Mouse (Mus musculus): Measurements from ENCODE around the gene Unc79. TPM values are rescaled to one million over a fixed set of nuclear protein-coding genes. Genes with fewer than 3 reads are reported as not detected.

Unc79 gene
- polyA plus RNA-seq, 2 experiments, result 0.12 TPM; not detected in 1

DNA sequence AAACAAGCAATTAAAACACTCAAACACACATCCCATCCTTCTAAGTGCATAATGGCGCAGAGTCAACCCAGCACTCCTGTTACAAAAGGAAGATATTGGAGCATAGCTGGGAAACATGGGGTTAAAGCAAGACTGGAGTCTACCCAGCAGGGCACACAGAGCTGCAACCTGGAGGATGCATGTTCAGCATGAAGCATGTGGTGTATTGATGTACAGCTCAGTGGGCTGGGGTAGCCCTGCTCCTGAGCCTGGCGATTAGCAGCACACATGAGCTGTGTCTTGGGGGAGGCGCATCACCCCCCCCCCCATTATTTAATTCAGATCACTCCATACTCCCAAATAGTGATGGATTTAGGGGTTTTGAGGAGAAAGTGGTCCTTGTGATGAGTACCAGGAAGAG, 32.9 kb downstream of the Unc79 start:
- H3K4me3 ChIP-seq (ENCODE audit: insufficient read depth in 1 of 2, low read depth in 2 of 2, low read length in 2 of 2), result no peak overlapping the region
- no peak overlapping the region for H3K27ac ChIP-seq
- ATAC-seq (ENCODE audit: insufficient read depth), result no peak
- no peaks in the 10 kb centered on the region for H3K4me1 ChIP-seq (replicated peaks; ENCODE audit: control insufficient read depth in 2 of 2, insufficient read depth in 2 of 2, low read length in 1 of 2)
- TF ChIP-seq EP300 (IDR thresholded peaks at IDR 0.05; ENCODE audit: low read depth) (no peak), CTCF (IDR thresholded peaks at IDR 0.05; ENCODE audit: low read depth) (no peak)
- no peak overlapping the region for H3K9ac ChIP-seq (replicated peaks)
- H3K36me3 ChIP-seq (replicated peaks; ENCODE audit: control insufficient read depth, insufficient read depth, low read depth), result no peaks in the 10 kb centered on the region
- H3K4me2 ChIP-seq (ENCODE audit: low read depth), result no peak overlapping the region
- WGBS (ENCODE audit: insufficient replicate concordance), result 79% methylated on average over 3 of the region's 3 CpGs
- no peaks in the 10 kb centered on the region for H3K9me3 ChIP-seq (ENCODE audit: control insufficient read depth, low read length)
- DNase-seq (ENCODE audit: low read depth in 3 of 3, low spot score in 3 of 3), result no peak
- H3K27me3 ChIP-seq (ENCODE audit: control insufficient read depth, insufficient read depth, low read length), result no peaks in the 10 kb centered on the region

DNA sequence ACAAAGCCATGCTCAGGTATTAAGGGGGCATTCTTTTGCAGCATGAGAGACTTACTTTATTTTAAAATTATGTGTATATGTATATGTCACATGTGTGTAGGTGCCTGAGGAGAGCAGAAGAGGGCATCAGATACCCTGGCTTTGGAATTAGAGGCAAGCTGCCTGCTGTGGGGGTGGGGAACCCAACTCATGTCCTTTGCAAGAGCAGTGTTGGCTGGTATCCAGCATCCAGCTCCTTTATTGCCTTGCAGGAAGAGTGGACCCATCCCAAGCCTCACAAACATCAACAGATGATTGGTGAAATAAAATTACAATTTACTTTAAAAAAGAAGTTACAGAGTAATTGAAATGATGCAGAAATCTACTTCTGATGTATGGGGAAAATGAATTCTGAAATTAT, 36.7 kb downstream of the Unc79 start:
- no peak overlapping the region for H3K9ac ChIP-seq (replicated peaks)
- no peak overlapping the region for H3K4me2 ChIP-seq (ENCODE audit: low read depth)
- H3K4me1 ChIP-seq (replicated peaks; ENCODE audit: control insufficient read depth in 2 of 2, insufficient read depth in 2 of 2, low read length in 1 of 2), result no peaks in the 10 kb centered on the region
- no peaks in the 10 kb centered on the region for H3K36me3 ChIP-seq (replicated peaks; ENCODE audit: control insufficient read depth, insufficient read depth, low read depth)
- H3K27me3 ChIP-seq (ENCODE audit: control insufficient read depth, insufficient read depth, low read length), result no peaks in the 10 kb centered on the region
- no peak for DNase-seq (ENCODE audit: low read depth in 3 of 3, low spot score in 3 of 3)
- no peak overlapping the region for H3K4me3 ChIP-seq (ENCODE audit: insufficient read depth in 1 of 2, low read depth in 2 of 2, low read length in 2 of 2)
- TF ChIP-seq CTCF (IDR thresholded peaks at IDR 0.05; ENCODE audit: low read depth) (no peak), EP300 (IDR thresholded peaks at IDR 0.05; ENCODE audit: low read depth) (no peak)
- no peaks in the 10 kb centered on the region for H3K9me3 ChIP-seq (ENCODE audit: control insufficient read depth, low read length)
- no peak for ATAC-seq (ENCODE audit: insufficient read depth)
- H3K27ac ChIP-seq, result no peak overlapping the region

DNA sequence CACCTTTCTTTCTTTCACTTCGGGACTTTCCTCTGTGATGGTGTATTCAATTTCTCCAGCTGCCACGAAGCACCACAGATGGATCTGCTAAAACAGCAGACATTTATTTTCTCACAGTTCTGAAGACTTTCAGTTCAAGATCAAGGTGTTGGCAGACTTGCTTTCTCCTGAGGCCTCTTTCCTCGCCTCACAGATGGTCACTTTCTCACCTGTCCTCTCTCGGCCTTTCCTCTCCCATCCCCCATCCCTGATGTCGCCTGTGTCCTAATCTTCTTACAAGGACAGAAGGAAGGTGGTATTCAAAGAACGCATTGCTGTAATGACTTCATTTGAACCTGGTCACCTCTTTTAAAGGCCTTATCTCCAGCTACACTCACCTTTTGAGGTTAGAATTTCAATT, 39.1 kb downstream of the Unc79 start:
- WGBS (ENCODE audit: insufficient replicate concordance), result 52% methylated on average over 6 of the region's 6 CpGs
- H3K27ac ChIP-seq, result no peak overlapping the region
- no peaks in the 10 kb centered on the region for H3K27me3 ChIP-seq (ENCODE audit: control insufficient read depth, insufficient read depth, low read length)
- ATAC-seq (ENCODE audit: insufficient read depth) (no peak), DNase-seq (ENCODE audit: low read depth in 3 of 3, low spot score in 3 of 3) (no peak)
- H3K9me3 ChIP-seq (ENCODE audit: control insufficient read depth, low read length), result no peaks in the 10 kb centered on the region
- H3K36me3 ChIP-seq (replicated peaks; ENCODE audit: control insufficient read depth, insufficient read depth, low read depth), result no peaks in the 10 kb centered on the region
- H3K9ac ChIP-seq (replicated peaks), result no peak overlapping the region
- H3K4me1 ChIP-seq (replicated peaks; ENCODE audit: control insufficient read depth in 2 of 2, insufficient read depth in 2 of 2, low read length in 1 of 2), result no peaks in the 10 kb centered on the region
- TF ChIP-seq CTCF (IDR thresholded peaks at IDR 0.05; ENCODE audit: low read depth), result no peak
- TF ChIP-seq EP300 (IDR thresholded peaks at IDR 0.05; ENCODE audit: low read depth), result no peak
- no peak overlapping the region for H3K4me2 ChIP-seq (ENCODE audit: low read depth)
- H3K4me3 ChIP-seq (ENCODE audit: insufficient read depth in 1 of 2, low read depth in 2 of 2, low read length in 2 of 2), result no peak overlapping the region

DNA sequence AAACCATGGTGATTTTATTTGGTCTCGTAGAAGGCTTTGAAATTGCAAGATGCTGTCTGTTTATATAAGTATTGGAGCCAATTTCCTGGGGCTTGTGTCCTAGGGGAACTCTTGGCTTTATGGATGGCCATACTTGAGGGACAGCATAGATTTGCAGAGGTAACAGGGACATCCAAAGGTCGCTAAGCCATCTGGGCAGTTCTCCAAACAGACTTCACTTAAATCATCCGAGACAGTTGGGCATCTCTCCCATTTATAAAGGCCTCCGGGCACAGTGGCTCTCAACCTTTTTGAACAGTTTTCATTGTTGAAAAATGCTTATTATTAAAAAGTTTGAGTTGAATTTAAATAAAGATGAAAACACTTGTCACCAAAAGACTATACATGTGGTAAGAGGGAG, 59.8 kb downstream of the Unc79 start:
- H3K9ac ChIP-seq (replicated peaks), result no peak overlapping the region
- TF ChIP-seq EP300 (IDR thresholded peaks at IDR 0.05; ENCODE audit: low read depth) (no peak), CTCF (IDR thresholded peaks at IDR 0.05; ENCODE audit: low read depth) (no peak)
- no peaks in the 10 kb centered on the region for H3K9me3 ChIP-seq (ENCODE audit: control insufficient read depth, low read length)
- H3K4me1 ChIP-seq (replicated peaks; ENCODE audit: control insufficient read depth in 2 of 2, insufficient read depth in 2 of 2, low read length in 1 of 2), result no peaks in the 10 kb centered on the region
- ATAC-seq (ENCODE audit: insufficient read depth) (no peak), DNase-seq (ENCODE audit: low read depth in 3 of 3, low spot score in 3 of 3) (no peak)
- no peaks in the 10 kb centered on the region for H3K27me3 ChIP-seq (ENCODE audit: control insufficient read depth, insufficient read depth, low read length)
- H3K36me3 ChIP-seq (replicated peaks; ENCODE audit: control insufficient read depth, insufficient read depth, low read depth), result no peaks in the 10 kb centered on the region
- 42% methylated on average over 4 of the region's 4 CpGs for WGBS (ENCODE audit: insufficient replicate concordance)
- H3K4me2 ChIP-seq (ENCODE audit: low read depth), result no peak overlapping the region
- H3K27ac ChIP-seq, result no peak overlapping the region
- H3K4me3 ChIP-seq (ENCODE audit: insufficient read depth in 1 of 2, low read depth in 2 of 2, low read length in 2 of 2), result no peak overlapping the region

DNA sequence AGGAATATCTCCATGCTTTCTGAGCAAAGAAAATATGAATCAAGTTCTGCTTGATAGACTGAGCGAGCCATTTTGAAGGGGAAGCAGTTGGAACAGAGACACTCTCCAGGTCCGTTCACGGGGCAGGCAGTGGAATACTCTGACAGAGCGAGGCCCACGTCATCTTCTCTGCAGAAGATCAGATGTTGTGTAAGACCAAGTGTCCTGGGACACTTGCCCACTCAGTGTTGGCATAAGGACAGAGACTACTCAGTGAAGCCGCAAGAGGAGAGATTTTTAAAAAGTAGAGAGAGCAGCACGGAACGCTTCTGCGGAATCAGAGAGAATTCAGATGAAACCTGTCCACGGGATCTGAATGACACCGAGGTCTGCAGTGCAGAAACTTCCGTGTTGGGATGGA, 69.5 kb downstream of the Unc79 start:
- WGBS (ENCODE audit: insufficient replicate concordance), result 79% methylated on average over 12 of the region's 12 CpGs
- no peak overlapping the region for H3K9ac ChIP-seq (replicated peaks)
- ATAC-seq (ENCODE audit: insufficient read depth), result no peak
- H3K9me3 ChIP-seq (ENCODE audit: control insufficient read depth, low read length), result no peaks in the 10 kb centered on the region
- no peaks in the 10 kb centered on the region for H3K27me3 ChIP-seq (ENCODE audit: control insufficient read depth, insufficient read depth, low read length)
- no peak for DNase-seq (ENCODE audit: low read depth in 3 of 3, low spot score in 3 of 3)
- no peaks in the 10 kb centered on the region for H3K4me1 ChIP-seq (replicated peaks; ENCODE audit: control insufficient read depth in 2 of 2, insufficient read depth in 2 of 2, low read length in 1 of 2)
- no peak overlapping the region for H3K4me3 ChIP-seq (ENCODE audit: insufficient read depth in 1 of 2, low read depth in 2 of 2, low read length in 2 of 2)
- H3K36me3 ChIP-seq (replicated peaks; ENCODE audit: control insufficient read depth, insufficient read depth, low read depth), result no peaks in the 10 kb centered on the region
- TF ChIP-seq CTCF (IDR thresholded peaks at IDR 0.05; ENCODE audit: low read depth) (no peak), EP300 (IDR thresholded peaks at IDR 0.05; ENCODE audit: low read depth) (no peak)
- no peak overlapping the region for H3K27ac ChIP-seq
- no peak overlapping the region for H3K4me2 ChIP-seq (ENCODE audit: low read depth)

DNA sequence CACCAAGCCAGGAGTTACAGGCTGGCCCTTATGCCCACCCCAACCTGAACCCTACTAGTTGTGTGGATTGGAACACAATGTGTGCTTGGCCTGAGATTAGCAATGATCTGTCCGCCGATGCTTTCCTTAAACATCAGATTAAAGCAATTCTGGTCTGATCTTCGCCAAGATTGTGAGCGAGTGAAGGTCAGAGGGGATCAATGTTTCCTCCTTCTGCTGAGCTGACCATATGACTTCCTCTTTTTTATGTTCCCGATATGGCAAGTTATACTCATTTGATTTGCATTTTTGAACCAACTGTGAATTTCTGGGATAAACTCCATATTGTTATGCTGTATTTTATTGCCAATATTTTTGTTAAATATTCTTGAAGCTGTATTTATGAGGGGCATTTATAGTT, 88.0 kb downstream of the Unc79 start:
- H3K9ac ChIP-seq (replicated peaks), result no peak overlapping the region
- no peaks in the 10 kb centered on the region for H3K27me3 ChIP-seq (ENCODE audit: control insufficient read depth, insufficient read depth, low read length)
- no peak for DNase-seq (ENCODE audit: low read depth in 3 of 3, low spot score in 3 of 3)
- no peaks in the 10 kb centered on the region for H3K36me3 ChIP-seq (replicated peaks; ENCODE audit: control insufficient read depth, insufficient read depth, low read depth)
- no peaks in the 10 kb centered on the region for H3K4me1 ChIP-seq (replicated peaks; ENCODE audit: control insufficient read depth in 2 of 2, insufficient read depth in 2 of 2, low read length in 1 of 2)
- H3K9me3 ChIP-seq (ENCODE audit: control insufficient read depth, low read length), result no peaks in the 10 kb centered on the region
- H3K4me2 ChIP-seq (ENCODE audit: low read depth), result no peak overlapping the region
- no peak overlapping the region for H3K27ac ChIP-seq
- TF ChIP-seq EP300 (IDR thresholded peaks at IDR 0.05; ENCODE audit: low read depth) (no peak), CTCF (IDR thresholded peaks at IDR 0.05; ENCODE audit: low read depth) (no peak)
- no peak for ATAC-seq (ENCODE audit: insufficient read depth)
- no peak overlapping the region for H3K4me3 ChIP-seq (ENCODE audit: insufficient read depth in 1 of 2, low read depth in 2 of 2, low read length in 2 of 2)
- 14% methylated on average over 5 of the region's 5 CpGs for WGBS (ENCODE audit: insufficient replicate concordance)
